Mouse (Mus musculus) cerebellum, adult 2 months (tissue): ENCODE measurements at regions not wholly inside any gene's neighbourhood (a gene's known extent, or its start where the extent isn't known, plus 50 kb on each side); places are given as distances from the start of the nearest gene placed in this dataset.

ENCODE experiments used
- DNase-seq, 2 experiments: peaks; one replicate each; pipeline ENCODE4 v3.0.0; 2021
- H3K27ac ChIP-seq: fragments of 200-500 bp; 2 replicates; pipeline ENCODE4 v1.5.1; 2012; ENCODE audit warnings: low read length, control low read depth, inconsistent platforms; ENCODE audit not compliant: insufficient read depth
- H3K27me3 ChIP-seq: fragments of 200-500 bp; 2 replicates; pipeline ENCODE4 v1.6.1; 2012; ENCODE audit warnings: inconsistent platforms, mild to moderate bottlenecking, low read length, moderate library complexity; ENCODE audit not compliant: control insufficient read depth, insufficient read depth
- H3K4me1 ChIP-seq: fragments of 200-500 bp; 2 replicates; pipeline ENCODE4 v1.6.1; 2011; ENCODE audit warnings: low read length; ENCODE audit not compliant: control insufficient read depth, insufficient read depth
- H3K4me3 ChIP-seq: fragments of 200-500 bp; replicated peaks from 2 replicates; pipeline ENCODE3; 2011; ENCODE audit warnings: mild to moderate bottlenecking, low read depth, low read length, control low read depth; ENCODE audit not compliant: insufficient read depth
- CTCF ChIP-seq: fragments of 200-500 bp; IDR thresholded peaks from 2 replicates; pipeline ENCODE4 v1.5.1; 2011; ENCODE audit warnings: low read depth, mild to moderate bottlenecking, control low read depth, low read length, moderate library complexity, borderline replicate concordance; ENCODE audit not compliant: insufficient read depth
- POLR2A ChIP-seq: fragments of 200-500 bp; IDR thresholded peaks from 2 replicates; pipeline ENCODE4 v1.6.1; 2011; ENCODE audit warnings: low read length, control low read depth, borderline replicate concordance; ENCODE audit not compliant: insufficient read depth
- WGBS: fragments of 180-500 bp; shearing (Covaris S2); methylation state at CpG from one replicate; pipeline ENCODE4 v1.1.7; 2018; 5-methylcytosine and 5-hydroxymethylcytosine counted together

- no peak overlapping the region for H3K4me3 ChIP-seq
- no peak for DNase-seq
- H3K27me3 ChIP-seq: no peaks in the 10 kb centered on the region
- WGBS: 63% methylated on average over 1 of the region's 1 CpGs
- TF ChIP-seq POLR2A: no peak
- TF ChIP-seq CTCF: no peak
- H3K27ac ChIP-seq: no peak overlapping the region
- no peaks in the 10 kb centered on the region for H3K4me1 ChIP-seq
These were observed 759.4 kb upstream of the Stxbp6 start for GRCm38 (mm10) chr12:45833871-45834270.

- H3K27ac ChIP-seq: no peak overlapping the region
These were observed 758.9 kb upstream of the Stxbp6 start for GRCm38 (mm10) chr12:45833414-45833762.

GRCm38 (mm10) chr12:45832671-45833413 is 758.3 kb upstream of the Stxbp6 start:
- H3K4me1 ChIP-seq: no peaks in the 10 kb centered on the region
- 56% methylated on average over 9 of the region's 9 CpGs for WGBS
- H3K27ac ChIP-seq: no peak overlapping the region
- no peak overlapping the region for H3K4me3 ChIP-seq
- TF ChIP-seq POLR2A (no peak), CTCF (no peak)
- peak in 1 of 2 experiments; percentile 3 for DNase-seq
- no peaks in the 10 kb centered on the region for H3K27me3 ChIP-seq

More at GRCm38 (mm10) chr12:45833414-45833762, 758.9 kb upstream of the Stxbp6 start:
- H3K4me3 ChIP-seq: no peak overlapping the region
- H3K4me1 ChIP-seq: no peaks in the 10 kb centered on the region
- no peak for TF ChIP-seq CTCF
- TF ChIP-seq POLR2A: no peak
- WGBS: 22% methylated on average over 4 of the region's 4 CpGs
- H3K27me3 ChIP-seq: no peaks in the 10 kb centered on the region
- no peak for DNase-seq

- no peaks in the 10 kb centered on the region for H3K27me3 ChIP-seq
- no peak overlapping the region for H3K27ac ChIP-seq
- no peaks in the 10 kb centered on the region for H3K4me1 ChIP-seq
- DNase-seq: no peak
- TF ChIP-seq CTCF: no peak
- TF ChIP-seq POLR2A: no peak
- no peak overlapping the region for H3K4me3 ChIP-seq
These were observed 750.4 kb upstream of the Stxbp6 start for GRCm38 (mm10) chr12:45824861-45825260.
